Mouse (Mus musculus): ENCODE data around the gene Fam178b.
"Not testable (repeated sequence)": the region's sequence is repeated elsewhere in the genome, so short reads cannot be mapped to it uniquely, and the experiment has no call there.

Gene Fam178b

DNA sequence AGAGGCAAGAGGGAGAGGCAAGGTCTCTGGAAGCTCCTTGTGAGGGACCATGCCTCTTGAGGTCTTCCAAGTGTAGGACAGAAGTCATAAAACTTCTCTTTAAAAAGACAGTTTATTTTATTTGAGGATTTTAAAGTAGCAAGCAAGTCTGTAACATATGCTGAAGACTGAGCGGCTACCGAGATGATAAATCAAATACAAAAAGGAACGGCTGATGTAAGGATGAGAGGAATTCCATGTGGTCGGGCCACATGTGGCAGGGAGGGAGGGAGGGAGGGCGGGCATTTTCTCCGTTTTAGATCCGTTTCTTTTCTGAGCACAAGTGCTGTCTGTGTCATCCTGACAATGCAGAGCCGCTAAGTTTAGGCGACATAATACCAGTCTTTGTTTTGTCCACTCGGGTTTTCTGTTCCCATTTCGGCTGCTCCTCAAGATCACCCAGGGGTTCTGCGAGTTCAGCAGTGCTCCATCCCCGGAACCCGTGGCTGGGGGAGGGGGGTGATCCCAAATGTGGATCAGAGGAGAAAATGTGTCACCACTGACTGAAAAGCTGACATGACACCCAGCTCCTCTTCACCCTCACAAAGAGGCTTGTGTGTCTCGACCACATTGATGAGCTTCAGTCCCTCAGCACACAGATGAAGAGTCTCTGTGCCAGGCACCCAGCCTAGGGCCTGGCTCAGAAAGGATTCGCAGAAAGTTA lies 10.2 kb downstream of the Fam178b start:
- peak; percentile 61 for DNase-seq (ENCODE audit: low read depth, low spot score)

DNA sequence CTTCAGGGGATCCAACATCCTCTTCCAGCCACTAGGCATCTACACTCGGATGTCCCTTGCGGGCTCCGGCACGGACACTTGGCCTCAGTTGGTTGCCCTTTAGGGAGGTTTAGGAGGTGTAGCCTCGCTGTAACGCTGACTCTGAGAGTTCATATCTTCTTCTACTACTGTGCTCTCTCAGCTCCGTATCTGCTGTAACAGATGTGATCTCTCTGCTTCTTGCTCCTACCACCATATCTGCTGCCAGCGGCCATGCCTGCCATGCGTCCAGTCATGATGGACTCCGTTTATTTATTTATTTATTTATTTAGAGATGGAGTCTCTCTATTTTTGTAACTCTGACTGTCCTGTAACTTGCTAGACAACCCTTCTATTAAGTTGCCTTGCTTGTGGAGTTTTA lies 11.7 kb downstream of the Fam178b start:
- no peak for DNase-seq (ENCODE audit: low read depth, low spot score)

DNA sequence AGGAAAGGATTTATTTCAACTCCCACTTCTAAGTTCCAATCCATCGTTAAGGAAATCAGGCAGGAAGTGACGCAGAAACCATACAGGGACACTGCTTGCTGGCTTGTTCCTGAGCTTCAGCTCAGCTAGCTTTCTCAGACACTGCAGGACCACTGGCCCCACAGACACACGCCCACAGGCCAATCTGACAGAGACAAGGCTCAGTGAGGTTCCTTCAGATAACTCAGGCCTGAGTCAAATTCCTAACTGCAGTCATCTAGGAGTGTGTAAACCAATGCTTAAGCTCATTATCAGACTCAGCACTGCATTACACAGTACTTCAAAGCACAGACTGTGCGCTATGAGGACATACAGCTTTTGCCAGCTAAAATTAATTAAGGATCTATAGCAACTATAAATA lies 12.7 kb downstream of the Fam178b start:
- DNase-seq (ENCODE audit: low read depth, low spot score), result no peak

DNA sequence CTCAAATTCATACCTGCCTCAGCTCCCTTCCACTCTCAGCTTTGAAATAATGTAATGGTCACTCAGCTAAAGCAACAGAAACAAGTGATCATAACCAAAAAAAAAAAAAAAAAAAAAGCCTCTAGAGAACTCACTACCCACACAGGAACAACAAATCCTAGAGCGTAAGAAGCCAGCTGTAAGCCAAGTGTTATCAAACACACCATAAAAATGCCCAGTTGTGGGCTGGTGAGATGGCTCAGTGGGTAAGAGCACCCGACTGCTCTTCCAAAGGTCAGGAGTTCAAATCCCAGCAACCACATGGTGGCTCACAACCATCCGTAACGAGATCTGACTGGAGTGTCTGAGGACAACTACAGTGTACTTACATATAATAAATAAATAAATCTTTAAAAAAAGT lies 15.0 kb downstream of the Fam178b start:
- DNase-seq (ENCODE audit: low read depth, low spot score), result not testable (repeated sequence)

DNA sequence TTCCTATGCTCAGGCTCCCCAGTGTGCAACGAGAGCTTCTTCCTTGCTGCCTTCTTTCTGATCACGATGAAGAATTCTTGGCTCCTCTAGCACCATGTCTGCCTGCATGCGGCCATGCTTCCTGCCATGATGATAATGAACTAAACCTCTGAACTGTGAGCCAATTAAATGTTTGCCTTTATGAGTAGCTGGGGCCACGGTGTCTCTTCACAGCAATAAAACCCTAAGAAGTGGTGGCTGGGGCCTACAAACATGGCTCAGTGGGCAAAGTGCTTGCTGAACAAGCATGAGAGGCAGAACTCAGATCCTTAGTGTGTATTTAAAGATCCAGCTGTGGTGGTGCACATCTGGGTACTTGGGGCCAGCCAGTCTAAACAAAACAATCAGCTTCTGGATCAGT lies 17.0 kb downstream of the Fam178b start:
- DNase-seq (ENCODE audit: low read depth, low spot score), result no peak

DNA sequence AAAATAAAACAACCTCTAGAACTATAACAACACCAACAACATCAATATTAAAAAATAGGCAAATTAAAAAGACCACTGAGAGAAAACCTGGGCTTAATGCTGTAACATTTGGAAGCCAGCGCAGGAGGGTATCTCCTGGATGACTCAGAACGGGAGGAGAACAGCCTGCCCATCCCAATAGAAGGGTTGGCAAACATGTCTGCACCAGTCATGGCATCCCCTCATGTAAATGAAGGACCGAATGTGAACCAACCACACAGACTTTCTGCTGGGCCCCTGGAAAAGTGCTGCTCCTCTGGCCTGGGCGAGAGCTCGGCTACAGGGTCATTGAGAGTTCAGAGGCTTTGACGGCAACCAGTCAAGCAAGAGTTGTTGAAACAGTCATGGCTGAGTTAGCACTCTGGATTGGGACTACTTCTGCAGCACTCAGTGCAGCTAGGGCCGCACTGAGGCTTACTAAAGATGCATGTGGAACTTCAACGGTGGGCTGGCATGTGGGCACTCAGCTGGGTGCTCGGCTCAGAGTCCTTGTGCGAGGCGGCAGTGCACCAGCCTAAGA lies 17.7 kb downstream of the Fam178b start:
- no peak for DNase-seq (ENCODE audit: low read depth, low spot score)

DNA sequence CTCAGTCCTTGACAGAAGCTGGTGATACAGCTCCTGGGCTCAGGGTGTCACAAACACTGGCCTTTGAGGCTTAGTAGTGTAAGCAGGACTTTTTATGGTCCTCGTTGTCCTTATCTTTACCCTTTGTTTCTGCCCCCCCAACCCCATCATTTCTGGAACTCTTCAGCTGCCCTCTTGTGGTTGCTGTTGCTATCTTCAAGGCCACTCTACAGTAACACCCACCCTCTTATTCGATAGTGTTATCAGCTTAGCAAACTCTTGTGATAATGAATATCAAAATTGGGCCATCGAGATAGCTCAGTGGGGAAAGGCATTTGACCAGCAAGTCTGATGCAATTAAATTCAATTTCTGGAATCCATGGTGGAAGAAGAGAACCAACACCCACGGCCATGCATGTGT lies 18.5 kb downstream of the Fam178b start:
- DNase-seq (ENCODE audit: low read depth, low spot score), result peak; percentile 77

DNA sequence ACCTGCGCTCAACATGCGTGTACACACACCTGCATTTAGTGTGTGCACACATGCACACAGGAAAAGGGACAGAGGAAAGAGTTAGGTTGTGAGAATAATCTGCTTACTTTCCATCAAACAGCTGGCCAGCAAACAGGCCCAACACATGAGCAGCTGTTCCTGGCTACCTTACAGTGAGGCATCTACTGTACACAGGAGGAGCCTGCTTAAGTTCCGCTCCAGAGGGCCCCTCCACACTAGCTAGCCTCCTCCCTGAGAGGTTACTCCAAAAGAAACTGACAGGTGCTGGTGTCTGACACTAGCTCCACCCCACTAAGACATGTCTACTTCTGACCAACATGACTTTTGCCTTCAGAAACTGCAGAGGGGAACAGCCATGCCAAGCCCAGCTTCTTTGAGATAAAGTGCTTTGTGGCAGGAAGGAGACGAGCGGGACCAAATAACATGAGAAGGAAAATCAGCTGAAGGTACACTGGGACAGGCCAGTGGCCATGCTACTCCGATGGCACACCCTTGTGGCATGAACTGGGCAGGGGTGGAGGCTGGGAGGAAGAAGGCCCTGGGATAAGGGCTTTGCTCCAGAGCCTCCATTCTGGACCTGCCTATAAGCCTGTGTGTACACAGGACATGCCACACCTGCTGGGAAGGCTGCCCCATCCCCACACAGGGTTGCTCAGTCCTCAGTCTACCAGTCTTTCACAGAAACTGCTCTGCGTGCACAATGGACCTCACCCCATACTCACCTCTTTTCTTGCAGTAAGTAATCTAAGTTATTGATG lies 24.2 kb downstream of the Fam178b start:
- DNase-seq (ENCODE audit: low read depth, low spot score), result no peak

DNA sequence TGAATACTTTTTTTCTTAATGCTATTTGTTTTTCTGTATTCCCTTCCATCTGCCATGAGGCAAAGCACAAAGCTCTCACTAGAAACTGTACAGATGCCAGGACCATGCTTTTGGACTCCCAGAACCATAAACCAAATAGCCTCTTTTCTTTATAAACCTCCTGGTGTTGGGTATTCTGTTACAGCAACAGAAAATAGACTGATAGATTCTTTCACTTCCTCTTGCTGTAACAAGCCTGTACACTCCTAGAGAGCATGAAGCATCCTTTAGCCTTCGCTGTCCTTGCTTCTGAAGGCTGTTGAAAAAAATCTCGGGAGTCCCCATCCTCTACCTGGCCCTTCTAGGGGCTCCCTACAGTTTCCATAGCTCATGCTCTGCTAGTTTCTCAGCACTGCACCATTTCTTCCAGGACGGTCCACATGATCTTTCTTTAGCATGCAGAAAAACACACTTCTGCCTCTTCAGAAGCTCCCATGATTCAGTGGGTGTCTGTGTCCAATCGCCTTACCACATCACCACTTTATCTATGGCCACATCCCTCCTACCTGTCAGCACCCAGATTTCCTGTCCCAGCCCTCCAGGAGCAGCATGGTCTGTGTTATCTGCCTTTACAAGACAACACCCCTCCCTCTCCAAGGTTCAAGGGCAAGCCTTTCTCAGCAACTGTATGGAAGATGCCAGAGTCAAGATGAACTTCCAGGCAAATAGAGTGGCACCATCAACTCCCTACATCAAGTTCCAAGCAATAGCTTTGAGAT lies 25.1 kb downstream of the Fam178b start:
- DNase-seq (ENCODE audit: low read depth, low spot score), result no peak

DNA sequence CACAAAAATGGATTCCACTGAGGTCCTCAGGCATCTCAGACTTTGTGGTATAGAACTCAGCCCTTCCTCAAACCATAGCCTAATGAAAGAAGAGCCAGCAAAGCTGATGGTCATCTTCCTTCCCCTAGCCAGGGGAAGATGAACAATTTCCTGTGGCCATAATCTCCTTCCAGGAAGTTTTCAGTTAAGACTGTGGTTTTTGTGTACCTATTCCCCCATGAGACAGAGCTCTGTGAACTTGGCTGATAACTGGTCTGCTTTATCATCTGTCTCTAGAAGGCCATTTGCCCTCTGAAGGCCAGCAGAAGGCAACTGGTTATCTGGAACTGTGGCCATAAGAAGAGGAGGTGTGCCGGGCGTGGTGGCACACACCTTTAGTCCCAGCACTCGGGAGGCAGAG lies 26.8 kb downstream of the Fam178b start:
- no peak for DNase-seq (ENCODE audit: low read depth, low spot score)

DNA sequence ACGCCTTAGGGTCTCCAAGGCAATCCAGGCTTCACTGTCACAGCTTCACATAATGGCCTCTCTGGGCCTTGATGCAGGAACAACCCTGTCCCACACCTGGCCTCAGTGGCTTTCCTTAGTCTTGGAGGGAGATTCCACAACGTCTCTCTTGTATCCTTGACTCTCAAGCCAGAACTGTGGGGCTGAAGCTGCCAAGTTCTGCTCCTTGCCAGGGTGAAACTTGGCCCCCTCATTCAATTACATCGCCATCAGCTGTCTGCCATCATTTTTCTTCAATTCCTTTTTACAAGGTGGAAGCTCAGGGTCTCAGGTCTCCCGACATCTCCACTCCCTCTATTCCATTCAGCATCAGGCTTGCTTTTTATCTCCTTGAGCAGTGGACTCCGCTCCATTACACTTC lies 27.9 kb downstream of the Fam178b start:
- DNase-seq (ENCODE audit: low read depth, low spot score), result no peak

DNA sequence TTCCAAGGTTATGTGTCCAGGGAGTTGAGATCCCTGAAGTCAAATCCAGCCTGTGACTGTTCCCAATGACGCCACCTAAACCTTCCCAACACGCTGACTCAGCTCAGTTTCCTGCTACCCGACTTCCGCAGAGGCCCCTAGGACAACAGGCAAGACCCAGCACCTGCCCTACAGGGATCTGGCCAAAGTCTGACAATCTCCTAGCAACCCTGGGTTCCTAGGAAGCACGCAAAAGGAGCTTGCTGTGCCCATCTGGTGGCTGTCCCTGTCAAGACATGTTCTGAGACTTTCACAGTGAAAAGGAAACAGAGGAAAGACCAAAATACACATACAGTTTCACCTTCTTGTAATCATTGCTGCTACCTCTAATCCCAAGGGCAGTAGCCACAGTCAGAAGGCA lies 35.4 kb downstream of the Fam178b start:
- DNase-seq (ENCODE audit: low read depth, low spot score), result no peak

DNA sequence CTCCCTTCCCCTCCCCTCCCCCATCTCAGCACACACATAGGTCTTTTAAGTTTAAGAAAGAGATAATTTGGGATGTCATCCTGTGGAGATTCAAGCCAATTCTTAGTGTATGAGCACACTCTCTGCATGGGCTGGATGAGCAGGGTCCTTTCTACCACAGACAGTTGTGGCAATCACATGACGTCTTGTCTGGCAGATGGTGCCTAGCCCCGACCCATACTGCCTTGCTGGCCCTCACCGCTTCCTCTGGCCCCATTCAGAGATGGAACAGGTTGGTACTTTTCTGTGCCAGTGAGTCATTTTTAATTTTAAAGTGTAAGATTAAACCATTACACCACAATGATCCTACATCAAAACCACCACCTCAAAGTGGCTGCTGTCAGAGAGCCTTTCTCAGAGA lies 36.7 kb downstream of the Fam178b start:
- no peak for DNase-seq (ENCODE audit: low read depth, low spot score)

DNA sequence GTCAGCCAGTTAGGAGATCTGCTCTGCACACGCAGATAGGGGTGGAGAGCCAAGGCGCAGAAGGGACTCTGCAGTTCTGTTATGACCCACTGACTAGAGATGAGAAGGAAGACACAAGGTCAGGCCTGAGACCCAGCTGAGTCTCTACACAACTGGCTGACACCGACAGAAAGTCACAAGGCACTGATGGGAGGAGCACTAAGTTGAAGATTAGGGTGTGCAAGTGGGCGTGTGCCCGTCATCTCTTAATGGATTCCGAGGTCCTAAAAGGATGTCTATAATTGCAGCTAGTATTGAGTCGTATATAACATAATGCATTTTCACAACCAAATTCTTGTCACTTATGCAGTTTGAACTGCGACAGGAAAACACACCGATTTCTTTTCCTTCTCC lies 38.4 kb downstream of the Fam178b start:
- DNase-seq (ENCODE audit: low read depth, low spot score), result no peak

DNA sequence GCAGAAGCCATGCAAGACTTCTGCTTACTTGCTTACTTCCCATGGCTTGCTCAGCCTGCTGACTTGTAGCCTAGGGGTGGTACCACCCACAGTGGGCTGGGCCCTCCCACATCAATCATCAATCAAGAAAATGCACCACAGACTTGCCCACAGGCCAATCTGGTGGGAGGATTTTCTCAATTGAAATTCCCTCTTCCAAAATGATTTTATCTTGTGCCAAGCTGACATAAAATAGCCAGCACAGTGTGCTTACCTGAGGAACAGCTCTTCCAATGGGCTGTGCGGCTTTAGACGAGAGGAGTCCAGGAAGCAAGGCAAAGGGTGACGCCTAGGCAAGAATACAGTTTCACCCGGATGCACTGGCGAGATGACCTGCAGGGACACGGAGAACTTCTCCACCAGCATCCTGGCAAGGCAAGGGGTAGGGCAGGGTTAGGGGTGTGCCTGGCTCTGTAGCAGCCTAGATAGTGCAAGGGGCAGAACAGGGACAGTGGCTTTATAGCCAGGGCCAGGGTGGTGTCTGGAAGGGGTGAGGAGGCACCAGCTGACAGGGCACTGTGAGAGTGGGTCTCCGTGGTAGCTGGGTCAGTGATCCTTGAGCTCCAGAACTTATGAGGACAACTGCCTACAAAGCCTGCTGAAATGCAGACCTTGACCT lies 38.9 kb downstream of the Fam178b start:
- no peak for DNase-seq (ENCODE audit: low read depth, low spot score)

DNA sequence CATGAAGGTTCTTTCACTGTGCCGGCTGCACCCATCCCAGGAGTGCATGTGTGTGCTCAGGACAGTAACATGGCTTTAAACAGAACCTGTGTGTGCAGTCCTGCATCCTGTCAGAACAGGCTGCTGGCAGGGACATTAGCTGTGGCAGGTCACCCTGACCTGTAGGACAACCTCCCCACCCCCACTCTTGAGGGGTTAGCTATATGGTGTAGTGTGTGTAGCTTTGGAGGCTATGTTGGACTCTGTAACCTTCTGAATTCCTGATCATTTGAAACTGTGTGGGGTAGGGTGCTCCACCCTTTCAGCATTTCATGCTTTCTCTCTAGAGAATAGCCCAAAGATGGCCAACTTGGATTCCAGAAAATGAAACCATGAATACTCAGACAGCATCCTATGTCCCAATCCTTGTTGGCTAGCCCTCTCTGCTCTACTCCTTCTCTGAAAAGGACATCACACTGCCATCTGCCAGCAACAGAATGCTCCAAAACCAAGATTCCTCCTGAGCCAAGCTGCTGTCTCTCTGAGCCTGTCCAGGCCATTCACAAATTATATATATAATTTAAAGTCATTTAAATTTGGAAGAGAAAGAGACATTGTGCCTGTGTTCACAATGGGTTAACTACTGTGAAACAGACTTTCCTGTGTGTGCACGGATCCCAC lies 47.0 kb downstream of the Fam178b start:
- DNase-seq (ENCODE audit: low read depth, low spot score), result peak; percentile 93

DNA sequence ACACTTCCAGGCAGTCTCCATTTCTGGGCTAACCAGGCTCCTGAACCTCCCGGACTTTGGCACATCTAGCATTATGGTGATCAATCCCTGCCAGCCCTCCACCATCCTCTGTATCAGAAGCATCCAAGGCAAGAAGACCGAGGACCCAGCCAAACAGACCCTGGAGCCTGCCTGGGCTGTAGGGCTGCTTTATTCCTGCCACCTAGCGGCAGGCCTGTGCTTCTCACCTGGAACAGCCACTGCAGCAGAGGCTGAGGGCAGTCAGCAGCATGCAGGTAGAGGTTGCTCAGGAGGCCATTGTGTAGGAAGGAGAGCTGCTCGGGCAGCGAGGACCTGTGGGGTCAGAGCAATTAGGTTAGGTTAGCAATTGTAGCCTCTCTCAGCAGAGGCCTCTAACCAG lies 48.0 kb downstream of the Fam178b start:
- DNase-seq (ENCODE audit: low read depth, low spot score), result peak; percentile 81

DNA sequence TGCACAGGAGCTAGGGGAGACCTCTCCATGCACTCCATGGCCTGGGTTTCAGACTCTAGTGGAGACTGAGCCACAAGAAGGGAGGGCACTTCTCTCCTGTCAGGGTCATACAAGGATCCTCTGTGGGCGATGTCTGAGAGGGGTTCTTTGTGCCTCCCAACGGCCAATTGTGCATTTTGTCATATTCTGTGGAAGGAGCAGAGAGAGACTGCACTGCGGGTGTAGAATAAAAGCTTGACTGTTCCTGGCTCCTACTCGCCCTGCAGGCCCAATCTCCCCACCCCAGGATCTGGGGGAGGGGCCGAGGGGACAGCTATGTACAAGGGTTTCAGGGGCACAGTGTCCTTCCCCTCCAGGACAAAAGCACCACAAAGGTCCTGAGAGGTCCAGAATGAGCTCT lies 49.1 kb downstream of the Fam178b start:
- DNase-seq (ENCODE audit: low read depth, low spot score), result peak; percentile 90

DNA sequence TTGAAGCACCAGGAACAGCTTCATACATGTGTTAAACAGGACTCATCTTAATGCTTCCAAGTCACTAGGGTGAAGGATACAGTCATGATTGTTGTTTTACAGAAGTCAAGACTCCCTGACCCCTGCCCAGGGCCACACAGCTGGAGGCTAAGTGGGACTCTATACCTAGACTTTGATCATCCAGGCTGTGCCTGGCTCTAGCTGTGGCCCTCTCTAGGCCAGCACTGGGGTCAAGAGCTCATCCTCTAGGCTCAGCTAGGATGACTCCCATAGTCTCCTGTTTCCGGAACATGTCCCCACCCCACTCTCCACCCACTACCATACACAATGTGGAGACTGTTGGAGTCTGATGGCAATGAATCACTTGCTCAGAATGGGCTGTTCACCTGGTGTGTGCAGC lies 50.1 kb downstream of the Fam178b start:
- no peak for DNase-seq (ENCODE audit: low read depth, low spot score)

DNA sequence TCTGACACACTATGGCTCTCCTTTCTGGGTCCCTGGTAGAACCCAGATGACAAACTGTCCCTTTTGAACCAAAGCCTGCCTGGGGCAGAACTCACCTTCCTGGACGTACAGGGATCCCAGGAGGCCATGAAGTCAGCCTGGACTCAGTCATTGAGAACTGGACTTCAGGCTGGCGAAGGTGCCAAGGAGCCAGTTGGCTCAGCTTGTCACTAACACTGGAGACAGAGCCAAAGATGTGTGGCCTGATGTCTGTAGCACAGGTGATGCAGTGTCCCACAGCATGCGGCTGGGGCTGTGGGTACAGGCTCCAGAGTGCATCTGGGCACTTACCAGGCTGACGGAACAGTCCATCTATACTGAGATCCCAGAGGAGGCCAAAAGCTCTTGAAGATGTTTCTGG lies 50.9 kb downstream of the Fam178b start:
- DNase-seq (ENCODE audit: low read depth, low spot score), result no peak

DNA sequence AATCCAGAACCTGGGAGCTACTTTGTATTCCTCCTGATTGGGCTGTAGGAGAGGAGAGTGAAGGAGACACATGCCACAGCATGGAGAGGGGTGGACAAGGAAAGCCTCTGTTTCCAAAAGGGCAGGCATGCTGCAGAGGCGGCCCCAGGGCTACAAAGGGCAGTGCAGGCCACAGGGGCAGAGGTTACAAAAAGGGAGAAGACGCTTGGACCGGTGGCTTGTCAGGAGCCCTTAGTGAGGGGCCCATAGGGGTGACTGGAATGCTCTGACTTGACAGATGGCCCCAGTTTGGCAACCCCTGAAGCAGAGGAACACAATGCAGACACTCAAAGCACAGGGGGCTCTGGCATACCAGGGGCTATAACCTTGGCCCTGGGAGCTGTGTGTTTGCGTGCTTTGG lies 51.6 kb downstream of the Fam178b start:
- no peak for DNase-seq (ENCODE audit: low read depth, low spot score)

All from brain, adult 2 months (tissue).